Mouse (Mus musculus): ENCODE results near the gene Dlx6. TPM values are rescaled to one million over a fixed set of nuclear protein-coding genes. Genes with fewer than 3 reads are reported as not detected.

The Dlx6 gene
- total and polyA plus RNA-seq, 2 experiments, result not detected

DNA sequence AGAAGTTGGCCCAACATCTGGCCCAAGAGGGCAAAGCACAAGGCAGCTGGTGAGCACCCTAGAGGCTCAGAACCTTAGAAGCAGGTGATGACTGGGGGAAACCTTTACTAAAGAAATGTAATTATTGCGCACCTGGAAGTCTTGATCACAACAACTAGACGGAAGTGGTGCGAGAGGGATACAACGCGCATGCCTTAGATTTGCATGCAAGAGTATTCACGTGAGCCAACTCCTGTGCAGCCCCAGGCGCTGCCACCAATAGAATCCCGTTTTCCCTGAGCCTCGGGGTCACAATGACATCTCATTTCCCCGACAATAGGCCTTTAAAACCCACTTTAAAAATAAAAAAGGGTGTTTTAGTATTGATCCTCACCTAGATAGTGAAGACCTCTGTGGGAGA, 12.0 kb upstream of the Dlx6 start:
- no peak overlapping the region for H3K9ac ChIP-seq (ENCODE audit: low read depth, low read length)
- no peaks in the 10 kb centered on the region for H3K79me2 ChIP-seq (ENCODE audit: control insufficient read depth, insufficient read depth, low read length)
- no peak for DNase-seq (ENCODE audit: extremely low read depth, low read depth, low spot score)
- WGBS, result 5% methylated on average over 10 of the region's 10 CpGs
- no peak overlapping the region for H3K4me3 ChIP-seq (ENCODE audit: insufficient read depth, low read depth, low read length)
- no peaks in the 10 kb centered on the region for H3K36me3 ChIP-seq (ENCODE audit: control insufficient read depth, insufficient read depth, low read length)
- H3K4me1 ChIP-seq (ENCODE audit: control insufficient read depth, insufficient read depth, low read length), result no peaks in the 10 kb centered on the region
- no peak overlapping the region for H3K27ac ChIP-seq (replicated peaks; ENCODE audit: insufficient read depth, low read depth, low read length)
- H3K27me3 ChIP-seq (ENCODE audit: control insufficient read depth, insufficient read depth, low read length), result peaks cover 18% of the 10 kb centered on the region
- TF ChIP-seq POLR2A (IDR thresholded peaks at IDR 0.05; ENCODE audit: extremely low read depth, insufficient read depth, low read length), result no peak

DNA sequence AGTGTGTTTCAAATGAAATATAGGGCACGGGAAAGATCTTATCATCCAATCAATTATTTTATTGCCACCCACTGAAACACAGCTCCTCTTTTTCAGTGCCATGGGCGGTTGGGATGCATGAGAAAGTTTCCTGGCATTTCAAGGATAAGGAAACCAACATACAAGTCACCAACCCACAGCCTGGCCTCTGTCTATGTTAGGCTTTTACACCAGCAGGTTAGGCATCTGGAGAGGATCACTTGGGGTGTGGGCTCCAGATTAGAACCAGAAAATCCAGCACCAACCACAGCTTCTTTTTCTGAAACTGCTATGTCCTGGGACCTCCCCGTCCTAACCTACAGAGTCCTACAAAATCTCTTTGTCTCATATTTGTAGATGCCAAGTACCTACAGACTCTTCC, 10.2 kb upstream of the Dlx6 start:
- H3K27ac ChIP-seq (replicated peaks; ENCODE audit: insufficient read depth, low read depth, low read length), result no peak overlapping the region
- no peaks in the 10 kb centered on the region for H3K79me2 ChIP-seq (ENCODE audit: control insufficient read depth, insufficient read depth, low read length)
- TF ChIP-seq POLR2A (IDR thresholded peaks at IDR 0.05; ENCODE audit: extremely low read depth, insufficient read depth, low read length) (no peak), CTCF (IDR thresholded peaks at IDR 0.05; ENCODE audit: low read depth, low read length) (no peak)
- H3K27me3 ChIP-seq (ENCODE audit: control insufficient read depth, insufficient read depth, low read length), result peaks cover 18% of the 10 kb centered on the region
- H3K4me3 ChIP-seq (ENCODE audit: insufficient read depth, low read depth, low read length), result no peak overlapping the region
- H3K9ac ChIP-seq (ENCODE audit: low read depth, low read length), result no peak overlapping the region
- WGBS, result 43% methylated on average over 3 of the region's 3 CpGs
- H3K4me1 ChIP-seq (ENCODE audit: control insufficient read depth, insufficient read depth, low read length), result no peaks in the 10 kb centered on the region
- DNase-seq (ENCODE audit: extremely low read depth, low read depth, low spot score), result no peak
- H3K36me3 ChIP-seq (ENCODE audit: control insufficient read depth, insufficient read depth, low read length), result no peaks in the 10 kb centered on the region

DNA sequence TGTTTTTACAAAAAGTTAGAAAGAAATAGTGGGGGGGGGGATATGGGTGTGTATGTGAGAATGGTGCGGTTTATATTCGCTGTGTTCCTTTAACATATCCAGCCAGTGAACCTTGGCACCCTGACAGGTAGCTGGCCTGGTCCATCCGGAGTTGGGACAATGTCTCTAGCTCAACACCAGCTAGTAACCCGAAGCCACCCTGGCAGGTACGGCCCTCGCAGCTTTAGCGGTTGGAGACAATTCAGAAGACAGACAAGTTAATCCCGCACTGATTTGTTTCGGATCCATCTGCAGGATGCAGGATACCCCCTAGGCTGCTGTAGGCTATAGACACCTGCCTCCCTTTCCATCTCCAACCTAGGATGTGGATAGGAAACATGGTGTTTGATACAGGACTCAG, 9.0 kb upstream of the Dlx6 start:
- DNase-seq (ENCODE audit: extremely low read depth, low read depth, low spot score), result no peak
- Histone ChIP-seq H3K4me1 (ENCODE audit: control insufficient read depth, insufficient read depth, low read length) (no peaks in the 10 kb centered on the region), H3K79me2 (ENCODE audit: control insufficient read depth, insufficient read depth, low read length) (no peaks in the 10 kb centered on the region), H3K27me3 (ENCODE audit: control insufficient read depth, insufficient read depth, low read length) (peaks cover 18% of the 10 kb centered on the region), H3K36me3 (ENCODE audit: control insufficient read depth, insufficient read depth, low read length) (no peaks in the 10 kb centered on the region), H3K9ac (ENCODE audit: low read depth, low read length) (no peak overlapping the region), H3K27ac (replicated peaks; ENCODE audit: insufficient read depth, low read depth, low read length) (no peak overlapping the region), H3K4me3 (ENCODE audit: insufficient read depth, low read depth, low read length) (no peak overlapping the region)
- TF ChIP-seq POLR2A (IDR thresholded peaks at IDR 0.05; ENCODE audit: extremely low read depth, insufficient read depth, low read length) (no peak), CTCF (IDR thresholded peaks at IDR 0.05; ENCODE audit: low read depth, low read length) (no peak)
- WGBS, result 3% methylated on average over 9 of the region's 9 CpGs

DNA sequence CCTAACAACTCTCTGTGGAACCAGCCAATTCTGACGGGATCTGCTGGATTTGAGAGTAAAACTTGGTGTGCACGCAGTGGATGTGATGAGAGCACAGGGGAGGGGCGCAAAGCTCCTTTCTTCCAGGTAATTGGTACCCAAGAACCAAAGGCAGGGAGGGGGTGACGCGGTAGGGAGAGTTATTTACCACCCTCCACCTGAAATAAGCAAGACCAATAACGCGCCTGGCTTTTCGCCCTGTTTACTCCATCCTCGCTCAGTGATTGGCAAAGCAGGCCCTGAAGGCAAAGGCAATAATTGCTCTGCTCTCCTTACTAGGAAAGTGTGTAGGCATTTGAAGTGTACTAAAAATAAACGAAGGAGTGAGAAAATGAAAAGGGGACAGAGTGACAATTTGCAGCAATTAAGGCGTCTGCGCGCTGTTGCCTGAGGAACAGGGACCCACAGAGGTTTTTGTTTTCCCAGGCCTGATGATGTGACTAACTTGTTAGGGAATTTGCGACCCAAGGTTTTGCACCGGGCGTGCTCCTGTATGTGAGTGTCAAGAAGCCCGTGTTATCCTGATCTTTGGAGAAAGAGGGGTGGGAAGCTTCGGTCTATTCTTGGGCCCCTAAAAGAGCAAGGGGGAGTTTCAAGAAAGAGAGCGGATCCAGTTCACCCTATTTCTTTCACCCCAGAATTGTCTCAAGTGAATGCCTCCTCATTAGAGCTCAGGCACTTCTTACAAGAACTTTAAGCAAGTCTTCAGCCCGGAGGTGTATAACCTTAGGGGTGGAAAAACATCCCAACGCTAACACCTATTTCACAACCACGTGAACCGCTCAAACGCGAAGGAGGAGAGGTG, 8.0 kb upstream of the Dlx6 start:
- WGBS, result 4% methylated on average over 25 of the region's 25 CpGs
- H3K27me3 ChIP-seq (ENCODE audit: control insufficient read depth, insufficient read depth, low read length), result peaks cover 20% of the 10 kb centered on the region
- H3K27ac ChIP-seq (replicated peaks; ENCODE audit: insufficient read depth, low read depth, low read length), result no peak overlapping the region

DNA sequence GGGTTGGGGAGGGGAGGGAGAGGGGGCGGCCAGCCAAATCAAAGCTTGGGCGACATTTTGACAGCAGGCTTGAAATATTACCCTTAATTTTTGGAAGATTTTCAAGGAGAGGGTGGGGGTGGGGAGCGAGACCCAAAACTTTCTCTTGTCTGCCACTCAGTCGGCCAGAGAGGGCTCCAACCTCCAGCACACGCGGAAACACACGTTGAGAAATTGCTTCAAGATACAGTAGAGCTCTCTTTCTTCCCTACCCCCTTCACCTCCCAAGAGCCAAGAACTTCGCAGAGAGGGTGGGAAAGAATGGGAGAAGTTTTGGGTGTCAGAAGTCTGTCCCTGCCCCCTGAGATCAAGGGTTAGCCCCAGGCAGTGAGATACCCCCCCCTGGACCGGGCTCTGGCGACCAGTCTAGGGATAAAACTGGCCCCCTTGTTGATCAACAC, 7.4 kb upstream of the Dlx6 start:
- Histone ChIP-seq H3K36me3 (ENCODE audit: control insufficient read depth, insufficient read depth, low read length) (no peaks in the 10 kb centered on the region), H3K79me2 (ENCODE audit: control insufficient read depth, insufficient read depth, low read length) (no peaks in the 10 kb centered on the region), H3K9ac (ENCODE audit: low read depth, low read length) (no peak overlapping the region), H3K4me3 (ENCODE audit: insufficient read depth, low read depth, low read length) (no peak overlapping the region), H3K4me1 (ENCODE audit: control insufficient read depth, insufficient read depth, low read length) (no peaks in the 10 kb centered on the region), H3K27me3 (ENCODE audit: control insufficient read depth, insufficient read depth, low read length) (peaks cover 17% of the 10 kb centered on the region), H3K27ac (replicated peaks; ENCODE audit: insufficient read depth, low read depth, low read length) (no peak overlapping the region)
- no peak for TF ChIP-seq CTCF (IDR thresholded peaks at IDR 0.05; ENCODE audit: low read depth, low read length)
- TF ChIP-seq POLR2A (IDR thresholded peaks at IDR 0.05; ENCODE audit: extremely low read depth, insufficient read depth, low read length), result no peak
- DNase-seq (ENCODE audit: extremely low read depth, low read depth, low spot score), result no peak
- WGBS, result 6% methylated on average over 10 of the region's 10 CpGs

More for the DNA sequence above, 8.0 kb upstream of the Dlx6 start:
- H3K9ac ChIP-seq (ENCODE audit: low read depth, low read length), result no peak overlapping the region
- DNase-seq (ENCODE audit: extremely low read depth, low read depth, low spot score), result no peak
- H3K4me1 ChIP-seq (ENCODE audit: control insufficient read depth, insufficient read depth, low read length), result no peaks in the 10 kb centered on the region
- TF ChIP-seq CTCF (IDR thresholded peaks at IDR 0.05; ENCODE audit: low read depth, low read length), result no peak
- no peaks in the 10 kb centered on the region for H3K79me2 ChIP-seq (ENCODE audit: control insufficient read depth, insufficient read depth, low read length)
- no peak overlapping the region for H3K4me3 ChIP-seq (ENCODE audit: insufficient read depth, low read depth, low read length)
- H3K36me3 ChIP-seq (ENCODE audit: control insufficient read depth, insufficient read depth, low read length), result no peaks in the 10 kb centered on the region

DNA sequence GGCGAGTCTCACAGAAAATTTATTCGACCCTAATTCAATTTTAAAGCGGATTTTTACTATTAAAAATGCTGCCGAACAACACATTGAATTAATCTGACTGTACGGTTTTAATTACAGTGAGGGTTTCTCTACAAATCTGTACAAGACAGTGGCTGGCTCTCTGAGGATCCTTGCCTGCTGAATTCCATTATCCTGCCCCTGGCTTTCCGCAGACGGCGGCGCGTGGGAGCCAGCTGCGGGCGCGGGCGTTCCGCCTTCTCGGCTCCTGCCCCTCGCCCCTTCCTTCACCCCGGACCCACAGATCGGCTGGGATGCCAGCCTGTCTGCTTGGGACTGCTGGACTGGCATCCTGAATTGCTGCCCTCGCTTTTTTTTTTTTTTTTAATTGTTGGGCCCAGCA, 6.8 kb upstream of the Dlx6 start:
- no peak for DNase-seq (ENCODE audit: extremely low read depth, low read depth, low spot score)
- Histone ChIP-seq H3K27ac (replicated peaks; ENCODE audit: insufficient read depth, low read depth, low read length) (no peak overlapping the region), H3K79me2 (ENCODE audit: control insufficient read depth, insufficient read depth, low read length) (no peaks in the 10 kb centered on the region), H3K27me3 (ENCODE audit: control insufficient read depth, insufficient read depth, low read length) (peaks cover 20% of the 10 kb centered on the region), H3K4me3 (ENCODE audit: insufficient read depth, low read depth, low read length) (no peak overlapping the region), H3K4me1 (ENCODE audit: control insufficient read depth, insufficient read depth, low read length) (no peaks in the 10 kb centered on the region), H3K36me3 (ENCODE audit: control insufficient read depth, insufficient read depth, low read length) (no peaks in the 10 kb centered on the region), H3K9ac (ENCODE audit: low read depth, low read length) (no peak overlapping the region)
- WGBS, result 1% methylated on average over 20 of the region's 20 CpGs
- TF ChIP-seq POLR2A (IDR thresholded peaks at IDR 0.05; ENCODE audit: extremely low read depth, insufficient read depth, low read length), result no peak
- TF ChIP-seq CTCF (IDR thresholded peaks at IDR 0.05; ENCODE audit: low read depth, low read length), result no peak

Measured in liver, adult 2 months (tissue).